Mouse (Mus musculus) cerebellum, adult 2 months (tissue): Measurements from ENCODE around the gene Cbx6.

ENCODE experiments used
- CTCF ChIP-seq: fragments of 200-500 bp; IDR thresholded peaks from 2 replicates; pipeline ENCODE4 v1.5.1; 2011; ENCODE audit warnings: low read depth, mild to moderate bottlenecking, control low read depth, low read length, moderate library complexity, borderline replicate concordance; ENCODE audit not compliant: insufficient read depth
- POLR2A ChIP-seq: fragments of 200-500 bp; IDR thresholded peaks from 2 replicates; pipeline ENCODE4 v1.6.1; 2011; ENCODE audit warnings: low read length, control low read depth, borderline replicate concordance; ENCODE audit not compliant: insufficient read depth

- TF ChIP-seq CTCF (no peak), POLR2A (no peak)
These were observed 46.7 kb downstream of the Cbx6 start for GRCm38 (mm10) chr15:79787815-79788214.
